Mouse (Mus musculus): ENCODE data around the gene Dock8.

The Dock8 gene

DNA sequence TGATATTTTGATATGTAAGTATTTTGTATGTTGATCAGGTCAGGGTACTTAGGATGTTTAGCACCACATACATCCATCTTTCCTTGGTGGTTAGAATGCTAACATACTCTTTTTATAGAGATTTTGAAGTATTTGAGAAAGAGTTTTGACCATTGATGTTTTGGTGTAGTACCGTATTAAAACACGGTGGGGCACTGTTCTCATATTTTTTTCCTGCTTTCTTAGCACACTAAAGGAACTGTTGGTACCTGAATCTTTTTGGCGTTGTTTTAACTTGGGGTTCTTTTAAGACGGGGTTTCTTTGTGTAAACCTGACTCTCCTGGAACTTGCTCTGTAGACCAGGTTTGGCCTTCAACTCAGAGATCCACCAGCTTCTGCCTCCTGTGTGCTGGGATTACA lies 133.0 kb downstream of the Dock8 start:
- peak; percentile 31 for DNase-seq

DNA sequence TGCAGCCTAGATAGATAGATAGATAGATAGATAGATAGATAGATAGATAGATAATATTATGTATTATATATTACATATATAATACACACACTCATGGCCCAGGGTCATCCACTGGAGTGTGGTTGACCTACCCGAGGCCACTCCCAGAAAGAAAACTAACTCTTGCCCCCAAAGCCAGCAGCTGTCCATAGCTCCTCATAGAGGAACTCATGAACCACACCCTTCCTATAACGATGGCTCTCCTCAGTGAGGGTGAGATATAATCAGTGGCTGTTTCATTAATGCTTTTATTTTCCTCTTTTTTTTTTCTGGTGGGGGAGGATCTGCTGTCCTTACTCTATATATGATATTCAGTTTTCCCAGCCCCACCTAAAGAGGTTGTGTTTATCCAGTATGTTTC lies 134.6 kb downstream of the Dock8 start:
- no peak for DNase-seq

DNA sequence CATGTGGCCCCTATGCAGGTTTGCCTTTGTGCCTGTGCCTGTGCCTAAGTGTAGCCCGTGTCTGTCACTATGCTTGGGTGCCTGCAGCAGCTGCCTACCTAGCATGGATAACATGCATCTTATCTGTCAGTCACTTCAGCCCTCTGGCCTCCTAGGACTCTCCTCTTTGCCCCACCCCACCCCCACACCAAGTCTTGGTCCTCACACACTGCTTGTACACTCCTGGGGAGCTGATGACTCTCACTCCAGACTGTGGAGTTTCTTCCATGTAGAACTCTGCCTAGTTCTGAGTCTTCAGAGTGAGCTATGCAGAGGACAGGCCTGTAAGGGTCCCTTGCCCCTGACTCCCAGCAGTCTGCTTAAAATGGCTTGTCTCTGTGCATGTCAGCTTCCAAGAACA lies 136.8 kb downstream of the Dock8 start:
- no peak for DNase-seq

DNA sequence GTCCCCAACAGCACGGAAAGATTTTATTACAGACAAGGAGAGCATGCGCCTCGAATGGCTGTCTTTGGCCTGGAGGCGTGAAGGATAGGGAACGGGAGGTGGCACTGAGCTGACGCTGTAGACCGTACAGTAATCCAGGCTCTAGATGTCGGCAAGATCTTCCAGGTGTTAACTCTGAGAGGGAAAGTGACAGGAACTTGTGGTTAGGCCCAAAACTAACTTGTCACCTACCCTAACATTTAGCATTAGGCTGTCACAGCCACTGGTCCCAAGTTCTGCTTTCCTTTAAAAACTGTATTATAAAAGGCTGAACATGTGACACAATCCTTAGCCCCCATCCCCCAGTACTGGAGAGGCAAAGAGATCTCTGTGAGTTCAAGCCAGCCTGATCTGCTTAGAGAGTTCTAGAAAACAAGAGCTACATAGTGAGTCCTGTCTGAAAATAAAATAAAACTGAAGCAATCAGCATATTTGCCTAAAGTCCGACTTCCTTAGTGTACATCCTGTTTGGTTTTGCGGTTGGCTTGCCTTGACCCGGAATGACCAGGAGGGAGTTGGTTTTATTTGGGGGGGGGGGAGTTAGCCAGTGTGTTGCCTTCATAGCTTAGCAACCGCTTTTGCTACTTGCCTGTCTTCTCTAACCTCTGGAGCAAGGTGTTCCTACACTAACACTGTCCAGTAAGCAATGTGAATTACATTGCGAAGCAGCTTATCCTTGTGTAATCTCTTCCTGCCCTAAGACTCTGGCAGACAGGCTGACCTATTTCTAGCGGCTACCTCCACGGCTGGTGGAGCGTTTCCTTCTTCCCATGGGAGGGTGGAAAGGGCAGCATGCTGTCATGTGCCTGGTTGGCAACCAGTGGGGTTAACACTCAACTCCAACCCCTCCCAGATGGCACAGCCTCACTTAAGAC lies 138.8 kb downstream of the Dock8 start:
- peak; percentile 2 for DNase-seq

DNA sequence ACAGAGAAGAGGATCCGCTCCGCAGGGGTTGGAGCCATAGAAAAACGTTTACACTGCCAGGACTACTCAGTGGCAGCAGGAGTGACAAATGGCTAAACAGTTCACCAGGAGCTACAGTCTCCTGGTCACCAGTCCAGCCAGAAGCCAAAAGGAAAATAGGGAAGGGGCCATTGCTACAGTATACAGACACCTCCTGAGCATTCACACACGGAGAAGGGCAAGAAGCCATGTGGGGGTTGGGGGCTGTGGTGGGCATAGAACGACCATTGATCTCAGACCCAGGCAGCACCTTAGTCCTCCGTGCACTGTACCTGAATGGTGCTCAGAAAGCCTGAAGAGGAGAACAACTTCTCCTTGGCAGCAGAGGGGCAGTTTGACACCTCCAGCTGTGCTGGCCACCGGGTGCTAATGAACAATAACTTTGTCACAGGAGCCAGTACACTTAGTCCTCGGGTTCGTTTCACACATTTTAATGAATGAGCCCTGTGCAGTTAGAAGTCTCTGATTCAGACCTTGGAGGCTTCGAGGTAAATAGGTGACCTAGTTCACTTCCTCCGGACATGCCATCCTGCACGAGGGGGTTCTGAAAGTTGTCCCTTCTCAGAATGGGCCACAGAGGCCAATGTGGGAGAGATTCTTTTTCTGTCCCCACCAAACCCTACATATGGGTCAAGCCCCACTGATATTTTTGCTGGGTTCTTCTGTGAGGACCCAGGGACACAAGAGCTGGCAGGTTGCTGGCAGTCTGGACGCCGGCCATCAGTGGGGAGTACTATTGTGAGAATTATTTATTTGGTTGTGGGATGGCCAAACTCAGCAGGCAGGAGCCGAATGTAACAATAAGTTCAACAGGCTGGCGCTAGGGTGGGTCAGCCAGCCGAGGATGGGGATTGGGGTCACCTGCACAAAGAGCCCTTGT lies 145.0 kb downstream of the Dock8 start:
- DNase-seq, result no peak

DNA sequence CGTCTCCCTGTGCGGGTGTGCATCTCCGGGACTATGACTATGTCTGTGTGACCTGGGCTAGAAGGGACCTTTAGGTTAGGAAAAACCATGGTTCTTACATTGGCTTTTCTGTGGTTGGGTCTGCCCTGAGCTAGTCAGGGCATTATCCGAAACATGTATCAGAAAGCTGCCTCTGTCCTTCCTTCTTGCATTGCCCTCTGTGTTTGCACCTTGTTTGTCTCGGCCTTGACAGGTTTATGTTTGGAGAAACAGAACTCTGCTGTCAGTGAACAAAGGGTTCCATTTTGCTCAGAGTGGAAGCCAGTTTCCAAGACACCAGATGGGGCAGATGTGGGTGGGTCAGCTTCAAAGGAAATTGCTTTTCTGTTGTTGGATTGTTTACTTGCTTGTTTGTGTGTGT lies 145.8 kb downstream of the Dock8 start:
- no peak for DNase-seq

DNA sequence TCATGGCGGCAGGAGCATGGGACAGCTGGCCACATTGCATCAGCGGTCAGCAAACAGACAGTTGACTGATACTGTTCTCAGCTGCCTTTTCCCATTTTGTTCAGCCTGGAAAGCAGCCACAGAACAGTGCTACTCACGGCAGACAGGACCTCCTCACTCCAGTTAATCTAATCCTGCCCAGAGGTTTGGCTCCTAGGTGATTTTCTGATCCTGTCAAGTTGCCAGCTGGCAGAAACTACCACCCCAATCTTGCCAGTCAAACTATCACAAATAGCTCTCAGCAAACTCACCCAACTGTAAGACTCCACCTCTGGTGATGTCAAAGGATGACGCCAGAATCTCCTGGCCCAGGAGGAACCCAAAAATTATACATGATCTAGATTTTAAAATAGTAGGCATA lies 146.8 kb downstream of the Dock8 start:
- DNase-seq, result no peak

DNA sequence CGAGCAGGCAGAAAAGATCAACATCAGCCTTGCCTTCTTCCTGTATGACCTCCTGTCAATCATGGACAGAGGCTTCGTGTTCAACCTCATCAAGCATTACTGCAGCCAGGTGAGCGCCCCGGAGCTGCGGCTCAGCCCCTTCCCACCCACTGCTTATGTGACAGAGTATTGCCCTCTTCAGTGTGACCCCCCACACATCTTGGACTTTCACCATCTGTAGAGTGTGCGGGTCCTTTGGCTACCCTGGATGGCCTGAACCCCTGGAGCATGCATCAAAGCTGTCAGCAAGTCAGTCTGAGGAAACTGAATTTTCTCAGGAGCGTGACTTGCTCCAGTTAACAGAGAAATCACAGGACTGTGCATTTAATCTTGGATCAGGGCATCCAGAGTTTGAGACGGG lies 150.5 kb downstream of the Dock8 start:
- DNase-seq, result no peak

DNA sequence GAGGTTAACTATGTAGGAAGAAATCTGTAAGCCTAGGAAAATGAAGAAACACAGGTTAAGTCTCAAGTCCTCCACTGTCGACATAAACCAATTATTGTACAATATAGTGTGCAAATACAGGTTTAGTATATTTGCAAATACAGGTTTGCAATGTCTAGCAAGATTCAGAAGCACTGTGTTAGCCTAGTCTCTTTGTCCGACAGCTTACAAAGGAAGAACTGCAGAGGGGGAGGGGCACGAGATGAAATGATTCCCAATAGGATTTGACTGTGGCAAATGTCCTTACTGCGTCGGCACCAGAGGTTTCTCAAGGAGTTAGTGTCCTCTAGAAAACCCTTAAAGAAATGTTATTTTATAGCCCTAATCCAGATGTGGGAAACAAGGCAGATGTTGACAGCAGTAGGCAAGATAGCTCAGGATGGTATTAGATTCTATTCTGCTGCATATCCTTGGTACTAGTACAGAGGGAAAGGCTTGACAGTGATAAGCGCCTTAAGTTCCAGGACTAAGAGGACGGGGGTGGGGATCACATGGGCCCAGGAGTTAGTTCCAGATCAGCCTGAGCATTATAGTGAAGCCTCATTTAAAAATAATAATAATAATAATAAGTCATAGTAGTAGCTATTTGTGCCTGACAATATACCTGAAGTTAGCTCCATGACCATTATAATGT lies 155.3 kb downstream of the Dock8 start:
- no peak for DNase-seq

DNA sequence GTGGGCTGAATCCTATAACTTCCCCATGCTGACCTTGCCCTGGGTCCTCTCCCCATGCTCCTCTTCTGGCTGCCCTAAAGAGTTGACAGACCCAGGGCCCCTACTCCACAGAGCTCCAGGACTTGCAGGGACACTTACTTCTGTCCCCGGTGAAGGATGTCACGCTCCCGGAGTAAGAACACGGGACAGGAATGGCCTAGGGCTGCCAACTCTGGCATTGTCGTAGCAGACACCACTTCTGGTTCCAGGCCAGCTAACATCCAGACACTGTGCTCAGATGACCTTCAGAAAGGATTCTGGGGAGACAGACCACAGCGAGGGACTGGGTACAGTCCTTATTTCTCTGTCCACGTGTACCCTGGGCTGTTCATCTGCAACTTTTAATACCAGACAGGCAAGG lies 155.9 kb downstream of the Dock8 start:
- no peak for DNase-seq

DNA sequence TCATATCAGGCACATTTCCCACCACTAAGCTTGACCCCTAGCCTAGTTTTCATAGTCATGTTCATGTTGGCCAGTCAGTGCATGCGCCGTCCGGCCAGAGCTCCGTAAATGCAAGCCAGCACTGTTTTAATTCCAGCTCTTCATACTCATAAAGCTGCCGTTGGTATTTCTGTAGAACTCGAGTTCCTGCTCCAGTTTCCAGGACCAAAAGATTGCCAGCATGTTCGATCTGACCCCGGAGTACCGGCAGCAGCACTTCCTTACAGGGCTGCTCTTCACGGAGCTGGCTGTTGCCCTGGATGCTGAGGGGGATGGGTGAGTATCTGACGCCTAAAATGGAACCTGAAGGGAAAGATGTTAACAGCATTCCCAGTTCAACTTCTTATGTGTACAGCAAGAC lies 156.4 kb downstream of the Dock8 start:
- no peak for DNase-seq

DNA sequence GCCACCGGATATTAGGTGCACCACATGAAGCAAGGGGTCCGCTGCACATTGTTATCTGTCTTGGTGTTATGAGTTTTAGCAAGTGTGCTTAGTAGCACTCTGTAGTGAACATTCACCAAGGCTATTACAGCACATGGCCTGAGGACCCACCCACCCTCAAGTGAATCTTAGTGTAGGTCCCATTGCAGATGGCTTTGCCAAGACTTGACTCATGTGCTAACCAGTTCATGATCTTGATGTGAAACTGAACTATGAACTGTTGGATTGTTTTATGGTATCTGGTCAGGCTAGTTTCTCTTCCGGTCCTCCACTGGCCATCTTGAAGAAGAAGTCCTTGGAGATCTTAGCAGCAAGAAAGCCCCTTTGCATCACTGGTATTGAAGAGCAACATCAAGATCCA lies 162.9 kb downstream of the Dock8 start:
- DNase-seq, result no peak

DNA sequence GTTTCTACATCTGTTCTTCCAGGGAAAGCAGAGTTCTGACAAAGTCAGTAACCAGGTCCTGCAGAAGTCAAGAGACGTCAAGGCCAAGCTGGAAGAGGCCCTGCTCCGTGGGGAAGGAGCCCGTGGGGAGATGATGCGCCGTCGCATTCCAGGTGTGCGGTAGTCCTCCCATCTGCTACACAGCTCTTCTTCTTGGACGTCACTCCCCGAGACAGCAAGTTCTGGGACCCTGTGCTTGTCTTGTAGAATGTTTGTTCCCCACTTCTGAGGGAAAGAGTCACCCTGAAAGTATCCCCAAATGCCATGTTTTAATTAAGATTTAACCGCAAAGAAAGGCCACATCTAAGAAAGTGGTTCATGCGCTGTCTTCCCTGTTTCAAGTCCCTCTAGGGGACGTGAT lies 164.1 kb downstream of the Dock8 start:
- DNase-seq, result no peak

DNA sequence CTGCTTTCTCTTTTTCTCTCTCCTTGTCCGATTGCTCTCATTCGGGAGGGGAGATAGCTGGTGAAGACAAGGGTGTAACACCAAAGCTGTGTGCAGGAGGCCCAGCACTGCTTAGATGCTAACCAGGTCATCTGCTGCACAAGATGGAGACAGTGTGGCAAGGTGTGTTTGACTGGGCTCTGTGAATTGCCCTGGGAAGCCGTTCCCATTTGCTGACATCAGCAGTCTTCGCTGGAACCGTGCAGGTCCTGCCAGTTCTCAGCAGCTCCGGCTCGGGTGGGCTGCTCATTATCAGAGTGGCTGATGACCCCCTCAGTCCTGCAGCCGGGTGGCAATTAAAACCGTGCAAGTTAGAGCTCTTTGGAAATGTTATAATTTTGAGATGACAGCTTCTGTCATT lies 167.1 kb downstream of the Dock8 start:
- DNase-seq, result no peak

DNA sequence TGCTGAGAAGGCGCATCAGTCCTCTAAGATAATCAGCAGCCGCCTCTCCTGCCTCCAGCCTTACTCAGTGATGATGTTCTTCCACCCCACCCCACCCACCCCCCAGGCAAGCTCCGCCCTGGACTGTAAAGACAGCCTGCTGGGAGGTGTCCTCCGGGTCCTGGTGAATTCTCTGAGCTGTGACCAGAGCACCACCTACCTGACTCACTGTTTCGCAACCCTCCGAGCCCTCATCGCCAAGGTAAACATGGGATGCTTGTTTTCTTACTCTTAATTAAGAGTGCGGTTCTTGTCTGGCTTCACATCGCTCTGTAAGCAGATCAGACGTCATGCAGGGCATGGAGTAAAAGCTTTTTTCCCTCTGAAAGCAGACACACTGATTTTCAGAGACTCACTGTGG lies 172.1 kb downstream of the Dock8 start:
- no peak for DNase-seq

DNA sequence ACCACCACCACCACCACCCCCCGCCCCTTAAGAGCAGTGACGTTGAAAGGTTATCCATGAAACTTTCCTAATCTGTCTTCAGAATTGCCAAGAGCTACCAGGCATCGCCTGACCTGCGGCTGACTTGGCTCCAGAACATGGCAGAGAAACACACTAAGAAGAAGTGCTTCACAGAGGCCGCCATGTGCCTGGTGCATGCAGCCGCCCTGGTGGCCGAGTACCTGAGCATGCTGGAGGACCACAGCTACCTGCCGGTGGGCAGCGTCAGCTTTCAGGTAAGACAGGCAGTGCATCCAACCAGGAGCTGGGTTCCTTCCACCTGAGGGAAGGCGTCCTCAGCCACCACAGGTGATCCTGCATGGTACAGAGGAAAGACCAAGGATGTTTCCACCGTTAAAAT lies 177.4 kb downstream of the Dock8 start:
- no peak for DNase-seq

DNA sequence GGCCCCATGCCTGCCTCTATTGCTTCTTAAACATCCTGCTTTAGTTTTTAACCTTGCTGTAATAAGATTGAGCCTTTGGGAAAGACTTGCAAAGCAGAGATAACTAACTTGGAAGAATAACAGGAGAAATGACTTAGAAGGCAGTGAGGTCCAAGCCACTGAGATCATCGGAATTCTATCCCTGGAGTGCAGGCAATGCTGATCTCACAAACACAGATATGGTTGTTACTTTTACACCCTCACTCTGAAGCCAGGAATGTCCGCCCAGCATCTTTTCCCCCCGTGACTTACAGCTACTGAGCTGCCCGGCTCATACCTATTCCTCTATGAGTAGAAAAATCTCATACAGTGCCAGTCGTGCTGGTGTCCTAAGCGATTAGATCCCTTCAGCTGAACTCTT lies 180.7 kb downstream of the Dock8 start:
- DNase-seq, result no peak

DNA sequence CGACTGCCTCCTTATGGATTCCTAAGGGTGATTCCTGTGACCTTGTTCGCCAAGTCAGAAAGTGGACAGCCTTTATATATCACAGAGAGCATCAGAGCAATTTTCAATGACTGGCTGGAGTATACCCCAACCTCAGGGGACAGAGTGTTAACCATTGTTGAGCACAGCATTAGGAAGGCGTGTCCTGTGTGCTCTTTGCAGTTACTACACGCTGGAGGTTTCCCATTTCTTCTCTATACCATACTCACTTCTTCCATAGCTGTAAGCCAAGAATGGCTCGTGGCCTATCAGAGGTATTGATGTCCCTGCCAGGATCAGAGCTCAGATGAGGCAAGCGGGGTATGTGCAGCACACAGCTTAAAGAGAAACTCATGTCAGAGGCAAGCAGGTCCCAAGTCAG lies 181.2 kb downstream of the Dock8 start:
- no peak for DNase-seq

DNA sequence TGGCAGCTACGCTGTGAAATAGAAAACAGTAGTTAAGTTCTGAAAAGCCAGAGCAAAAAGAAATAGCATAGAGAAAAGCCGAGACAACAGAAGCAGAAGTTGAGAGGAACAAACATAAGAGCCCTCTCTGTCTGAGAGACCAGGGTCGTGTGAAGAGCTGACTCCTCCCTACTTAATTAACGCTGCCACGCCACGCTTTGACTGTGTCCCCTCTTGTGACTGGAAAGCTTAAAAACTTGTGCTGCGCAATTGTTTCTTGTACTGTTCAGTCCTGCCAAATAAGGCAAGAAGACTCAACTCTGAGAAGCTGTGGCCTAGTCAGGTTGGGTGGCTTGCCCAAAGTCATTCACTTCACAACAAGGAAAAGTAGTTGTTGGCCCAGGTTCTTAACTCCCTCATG lies 184.7 kb downstream of the Dock8 start:
- DNase-seq, result no peak

DNA sequence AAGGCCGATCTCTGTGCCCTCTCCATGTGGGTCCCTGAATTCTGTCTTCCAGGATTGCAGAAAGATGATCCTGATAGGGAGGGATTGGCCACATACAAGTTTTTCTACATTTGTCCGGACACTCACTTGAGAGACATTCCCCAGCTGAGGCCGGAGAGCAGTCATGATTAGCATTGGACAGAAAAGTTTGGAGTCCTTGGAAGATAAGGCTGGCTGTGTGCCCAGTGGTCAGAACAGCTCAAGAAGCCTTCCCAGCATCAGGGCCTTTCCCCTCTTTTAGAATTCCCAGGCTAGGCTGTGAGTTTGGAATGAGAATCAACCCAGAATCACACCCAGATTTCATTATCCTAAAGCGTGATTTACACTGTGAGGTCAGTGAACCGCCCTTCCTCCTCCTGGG lies 187.0 kb downstream of the Dock8 start:
- peak; percentile 47 for DNase-seq

DNA sequence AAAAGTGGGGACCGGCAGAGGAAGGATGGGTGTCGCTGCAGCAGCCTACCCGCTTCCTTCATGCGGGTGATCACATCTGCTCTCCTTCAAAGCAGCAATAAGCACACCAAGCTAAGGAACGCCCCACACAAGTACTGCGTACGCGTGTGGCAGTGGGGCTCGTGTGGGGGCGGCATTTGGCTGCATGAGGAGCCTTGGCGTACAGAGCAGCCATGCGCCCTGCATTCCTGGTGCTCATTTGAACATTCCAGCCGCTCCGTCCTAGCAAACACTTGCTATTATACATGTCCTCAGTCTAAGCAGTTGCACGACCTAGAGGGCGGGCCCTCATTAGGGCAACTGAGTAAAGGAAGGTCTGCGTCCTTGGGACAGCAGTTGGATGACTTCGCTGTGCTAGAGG lies 188.3 kb downstream of the Dock8 start:
- no peak for DNase-seq

DNA sequence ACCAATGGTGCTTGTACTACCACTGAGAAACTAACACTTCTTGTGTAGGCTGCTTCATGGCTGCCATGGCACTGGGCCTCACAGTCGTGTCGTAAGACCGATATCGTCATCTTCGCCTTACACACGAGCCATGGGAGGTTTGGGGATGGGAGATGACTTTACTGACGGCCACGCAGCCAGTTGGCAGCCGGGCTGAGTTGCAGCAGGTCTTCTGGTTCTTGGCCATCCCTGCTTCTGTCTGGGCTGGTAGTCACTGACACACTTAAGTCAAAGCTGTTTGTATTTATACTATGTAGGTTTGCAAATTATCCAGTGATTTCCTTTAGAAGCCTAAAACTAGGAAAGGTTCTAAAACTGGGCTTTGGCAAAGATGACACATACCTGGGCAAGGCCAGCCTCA lies 194.4 kb downstream of the Dock8 start:
- no peak for DNase-seq

DNA sequence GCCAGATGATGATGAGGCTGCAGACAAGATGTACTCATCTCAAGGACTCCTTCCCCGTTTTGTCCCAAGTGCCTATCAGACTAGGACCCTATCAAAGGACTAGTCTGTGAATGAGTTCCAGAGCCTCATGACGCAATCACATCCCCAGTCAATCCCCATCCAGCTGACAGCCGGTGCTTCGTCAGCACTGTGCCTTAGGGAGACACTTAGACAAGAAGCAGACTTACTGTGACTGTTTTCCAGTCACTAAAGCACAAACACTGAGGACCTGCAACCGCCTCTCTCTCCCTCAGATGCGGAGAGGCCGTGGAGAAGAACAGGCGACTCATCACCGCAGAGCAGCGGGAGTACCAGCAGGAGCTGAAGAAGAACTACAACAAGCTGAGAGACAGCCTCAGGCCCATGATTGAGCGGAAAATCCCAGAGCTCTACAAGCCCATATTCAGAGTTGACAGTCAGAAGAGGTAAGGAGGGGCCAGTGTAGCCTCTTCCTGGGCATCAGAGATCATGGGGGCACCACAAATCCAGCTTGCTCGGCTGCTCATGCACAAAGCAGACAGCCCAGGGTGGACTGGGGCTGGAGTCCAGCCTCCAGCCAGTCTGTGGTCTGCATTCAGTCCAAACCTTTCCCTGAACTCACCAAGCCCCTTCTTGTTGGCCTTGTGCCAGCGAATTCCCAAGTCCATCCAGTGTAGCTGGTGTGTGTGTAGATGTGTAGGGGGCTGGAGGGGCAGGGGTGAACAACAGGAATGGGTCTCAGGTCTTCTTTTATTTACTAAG lies 200.9 kb downstream of the Dock8 start:
- DNase-seq, result no peak

Measured in lung, postnatal 14 days (tissue).